Mouse (Mus musculus) thymus, postnatal 25 days (tissue): Measurements from ENCODE around the gene Arhgef10l.

Experiments
- DNase-seq: peaks from one replicate; pipeline ENCODE4 v3.0.0; 2022

Arhgef10l gene

DNA sequence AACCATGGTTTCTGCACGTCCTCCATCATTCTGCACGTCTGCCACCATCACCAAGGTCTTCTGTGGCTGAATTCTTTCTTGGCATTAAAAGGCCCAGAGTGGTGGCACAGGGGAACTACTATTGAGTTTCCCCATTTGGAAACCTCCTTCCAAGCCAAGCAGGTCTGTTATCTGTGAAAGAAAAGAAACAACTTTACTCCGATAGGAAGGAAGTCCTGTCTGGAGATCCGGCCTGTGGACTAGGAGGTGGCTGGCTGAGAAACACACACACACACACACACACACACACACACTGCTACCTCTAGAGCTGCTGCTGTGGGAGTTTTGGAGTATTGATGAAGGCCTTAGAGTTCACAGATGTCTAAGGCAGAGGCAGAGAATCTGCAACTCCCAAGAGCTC is 27.7 kb upstream of the Arhgef10l start:
- no peak for DNase-seq

DNA sequence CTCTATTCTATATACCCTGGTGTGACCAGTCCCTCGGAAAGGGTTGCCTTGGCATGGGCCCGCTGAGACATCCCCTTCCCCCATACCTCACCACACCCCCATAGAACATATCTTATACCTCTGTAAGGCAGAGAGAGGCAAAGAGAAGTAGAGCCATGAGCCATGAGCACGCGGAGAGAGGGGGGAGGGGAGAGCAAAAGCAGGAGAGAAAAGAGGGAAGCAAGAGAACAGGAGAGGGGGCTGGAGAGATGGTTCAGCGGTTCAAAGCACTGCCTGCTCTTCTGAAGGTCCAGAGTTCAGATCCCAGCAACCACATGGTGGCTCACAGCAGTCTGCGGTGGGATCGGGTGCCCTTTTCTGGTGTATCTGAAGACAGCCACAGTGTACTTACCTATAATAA is 25.7 kb upstream of the Arhgef10l start:
- DNase-seq, result no peak

- peak; percentile 35 for DNase-seq
Measured at GRCm38 (mm10) chr4:140689873-140690655, 24.3 kb upstream of the Arhgef10l start.

DNA sequence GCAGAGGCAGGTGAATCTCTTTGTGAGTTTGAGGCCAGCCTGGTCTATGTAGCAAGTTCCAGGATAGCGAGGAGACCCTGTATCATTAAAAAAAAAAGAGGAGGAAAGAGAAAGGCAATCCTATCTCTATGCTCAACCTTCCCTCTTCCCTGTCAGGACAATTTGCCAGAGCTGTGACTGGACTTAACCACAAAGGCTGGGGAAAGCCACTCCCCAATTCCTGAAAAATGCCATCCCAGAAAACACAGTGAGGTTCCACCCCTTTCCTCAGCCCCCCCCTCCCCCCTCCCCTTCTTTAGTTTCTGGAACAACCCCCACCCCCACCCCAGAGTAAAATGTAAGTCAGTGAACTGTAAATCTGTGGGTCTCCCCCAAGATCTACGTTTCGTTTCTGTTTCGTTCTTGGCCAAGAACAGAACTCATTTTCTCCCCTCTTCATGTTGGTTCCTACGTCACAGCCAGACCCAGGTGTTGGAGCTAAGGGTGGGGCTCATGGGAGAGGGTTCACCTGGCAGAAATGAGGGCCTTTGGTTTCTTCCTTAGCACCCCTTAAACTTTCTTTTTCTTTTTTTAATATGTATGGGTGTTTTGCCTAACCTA is 23.1 kb upstream of the Arhgef10l start:
- no peak for DNase-seq

GRCm38 (mm10) chr4:140688044-140688825 is 22.4 kb upstream of the Arhgef10l start:
- DNase-seq, result no peak

- no peak for DNase-seq
Measured at GRCm38 (mm10) chr4:140684881-140685303, 19.1 kb upstream of the Arhgef10l start.

GRCm38 (mm10) chr4:140684141-140684871 is 18.5 kb upstream of the Arhgef10l start:
- DNase-seq, result peak; percentile 23

GRCm38 (mm10) chr4:140683608-140684007 is 17.8 kb upstream of the Arhgef10l start:
- DNase-seq, result no peak

DNA sequence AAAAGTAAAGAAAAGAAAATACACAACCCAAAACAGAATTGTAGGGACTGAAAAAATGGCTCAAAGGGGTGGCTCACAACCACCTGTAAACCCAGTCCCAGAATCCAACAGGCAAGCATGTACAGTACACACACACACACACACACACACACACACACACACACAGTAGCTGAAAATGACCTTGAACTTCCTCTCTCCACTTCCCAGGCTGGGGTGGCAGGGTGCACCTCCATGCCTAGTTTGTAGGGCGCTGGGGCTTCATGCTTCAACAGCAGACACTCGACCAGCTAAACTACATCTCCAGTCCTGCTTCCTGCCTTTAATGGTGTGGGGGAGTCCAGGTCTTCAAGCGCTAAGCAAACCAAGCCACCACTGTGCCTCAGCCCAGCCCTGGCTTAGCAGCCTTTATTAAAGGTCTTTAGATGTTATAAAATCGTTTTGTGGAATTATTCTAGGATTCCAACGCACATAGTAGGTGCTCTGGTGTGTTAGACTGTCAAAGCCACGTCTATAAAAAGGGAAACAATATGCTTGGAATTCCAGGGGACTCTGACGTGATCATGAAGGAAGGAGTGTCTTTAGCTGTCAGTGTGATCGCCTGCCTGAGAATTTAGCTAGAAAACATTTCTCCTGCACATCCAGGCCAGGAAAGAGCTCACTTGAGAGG is 15.1 kb upstream of the Arhgef10l start:
- DNase-seq, result no peak

DNA sequence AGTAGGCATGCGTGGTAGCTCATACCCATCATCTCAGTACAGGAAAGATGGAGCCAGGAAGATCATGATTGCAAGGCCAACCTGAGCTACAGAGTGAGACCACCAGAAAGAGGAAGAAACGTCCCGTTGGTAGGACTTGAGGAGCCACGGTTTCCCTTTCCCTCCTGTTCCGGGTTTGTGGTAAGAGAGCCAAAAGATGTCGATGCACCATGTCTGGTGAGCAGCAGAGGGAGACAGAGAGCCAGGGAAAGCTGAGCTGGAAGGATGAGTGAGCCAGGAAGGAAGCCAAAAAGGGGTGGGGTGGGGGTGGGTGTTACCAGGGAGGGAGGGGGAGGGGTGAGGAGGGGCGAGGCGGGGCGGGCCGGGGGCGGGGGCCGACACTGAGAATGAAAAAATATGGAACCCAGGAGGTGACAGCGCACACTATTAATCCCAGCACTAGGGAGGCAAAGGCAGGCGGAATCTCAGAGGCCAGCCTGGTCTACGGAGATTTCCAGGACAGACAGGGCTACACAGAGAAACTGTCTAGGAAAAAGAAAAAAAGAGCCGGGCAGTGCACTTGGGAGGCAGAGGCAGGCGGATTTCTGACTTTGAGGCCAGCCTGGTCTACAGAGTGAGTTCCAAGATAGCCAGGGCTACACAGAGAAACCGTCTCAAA is 14.0 kb upstream of the Arhgef10l start:
- peak; percentile 85 for DNase-seq

DNA sequence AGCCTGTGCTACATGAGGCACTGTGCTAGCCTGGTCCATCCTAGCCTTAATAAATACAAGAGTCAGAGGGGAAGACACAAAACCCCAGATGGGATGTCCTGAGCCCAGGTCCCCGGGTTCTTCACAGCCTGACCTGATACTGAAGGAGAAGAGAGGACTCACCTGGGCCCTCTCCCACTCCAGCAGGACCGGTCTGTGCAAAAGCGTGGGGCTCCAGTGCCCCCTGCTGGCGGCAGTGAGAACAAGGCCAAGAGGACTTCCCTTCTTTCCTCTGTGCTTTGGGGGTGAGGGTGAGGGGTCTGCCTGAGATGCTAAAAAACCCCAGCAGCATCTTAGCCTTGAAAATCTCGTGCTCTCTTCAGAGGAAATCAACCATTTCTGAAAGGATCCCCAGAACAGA is 13.2 kb upstream of the Arhgef10l start:
- peak; percentile 50 for DNase-seq

DNA sequence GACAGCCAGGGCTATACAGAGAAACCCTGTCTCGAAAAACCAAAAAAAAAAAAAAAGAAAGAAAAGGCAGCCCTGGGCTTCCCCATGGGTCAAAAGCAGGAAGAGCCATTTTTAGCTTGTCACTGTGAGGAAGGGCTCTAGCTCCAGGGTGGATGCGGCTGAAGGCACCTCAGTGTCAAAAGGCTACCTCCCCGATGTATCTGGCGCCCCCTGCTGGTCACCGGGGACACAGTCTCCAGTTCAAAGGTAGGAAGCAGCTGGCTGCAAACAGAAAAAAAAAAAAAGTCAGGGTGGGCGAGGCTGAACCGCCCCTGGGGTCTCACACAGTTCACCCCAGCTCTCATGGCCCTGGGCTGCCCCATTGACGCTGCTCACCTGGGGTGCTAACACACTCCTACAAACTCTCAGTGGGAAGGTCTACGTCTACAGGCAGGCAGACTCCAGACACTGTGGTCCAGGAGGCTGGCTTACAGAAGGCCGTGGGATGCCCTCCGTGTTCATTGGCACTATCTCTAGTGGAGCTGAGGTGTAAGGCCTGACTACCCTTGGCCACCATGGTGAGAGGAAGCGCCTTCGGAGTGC is 8.6 kb upstream of the Arhgef10l start:
- peak; percentile 90 for DNase-seq

- DNase-seq, result no peak
Measured at GRCm38 (mm10) chr4:140673527-140674264, 7.9 kb upstream of the Arhgef10l start.

- no peak for DNase-seq
Measured at GRCm38 (mm10) chr4:140667802-140668201, 2.0 kb upstream of the Arhgef10l start.

GRCm38 (mm10) chr4:140665053-140665452 is 759 bp downstream of the Arhgef10l start:
- no peak for DNase-seq

DNA sequence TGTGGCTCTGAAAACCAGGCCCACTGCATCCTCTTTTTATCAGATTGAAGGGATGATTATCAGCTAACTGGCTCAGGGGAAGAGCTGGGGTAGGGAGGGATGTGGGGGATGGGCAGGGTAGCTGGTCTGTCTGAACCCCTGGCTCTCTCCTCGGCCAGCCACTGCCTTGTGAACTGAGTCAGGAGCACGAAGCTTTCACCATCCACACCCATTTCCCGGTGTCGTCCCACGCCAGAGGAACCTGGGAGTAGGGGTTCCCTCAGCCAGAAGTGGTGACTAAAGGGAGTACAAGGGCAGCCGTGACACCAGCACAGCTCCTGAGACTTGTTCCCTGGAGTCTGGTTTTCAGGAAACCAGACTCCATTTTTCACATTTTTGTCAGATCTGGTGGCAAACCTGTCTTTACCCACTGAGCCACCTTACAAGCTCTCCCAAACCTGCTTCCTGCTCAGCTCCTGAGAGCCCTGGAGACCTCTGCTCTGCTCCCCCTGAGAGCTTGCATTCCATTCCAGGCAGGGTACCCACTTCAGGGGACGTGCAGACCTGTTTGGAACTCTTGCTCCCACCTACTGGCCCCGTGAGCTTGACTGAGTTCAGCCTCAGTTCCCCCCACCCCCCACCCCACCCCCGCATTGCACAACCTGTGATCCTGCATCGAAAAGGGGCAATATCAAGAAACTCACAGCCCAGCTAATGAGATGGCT is 2.8 kb downstream of the Arhgef10l start:
- no peak for DNase-seq

DNA sequence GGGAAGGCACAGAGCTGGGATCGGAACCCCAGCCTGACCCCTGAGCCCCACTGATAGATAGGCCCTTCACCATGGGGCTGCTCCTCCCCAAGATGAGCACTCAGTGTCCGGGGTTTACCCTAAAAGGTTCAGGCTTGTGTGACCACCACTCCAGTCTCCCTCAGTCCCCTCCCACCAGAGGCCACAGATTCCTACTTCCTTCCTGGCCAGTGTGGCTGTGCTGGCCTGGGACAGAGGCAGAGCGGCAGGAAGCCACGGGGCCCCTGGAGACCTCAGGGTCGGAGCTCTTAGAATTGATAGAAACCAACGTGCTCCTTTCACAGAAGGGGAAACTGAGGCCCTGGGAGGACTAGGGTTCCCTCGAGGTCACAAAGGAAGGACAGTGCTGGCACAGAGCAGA is 3.4 kb downstream of the Arhgef10l start:
- no peak for DNase-seq

- no peak for DNase-seq
Measured at GRCm38 (mm10) chr4:140661406-140662022, 4.3 kb downstream of the Arhgef10l start.
